Mouse (Mus musculus): ENCODE results near the gene Slc22a20. TPM values are rescaled to one million over a fixed set of nuclear protein-coding genes. Genes with fewer than 3 reads are reported as not detected.

The Slc22a20 gene
- polyA plus RNA-seq (2014; fragmentation: Nextera tagmentation; extraction: Ambion mirVana), result not detected in 2 replicates

GRCm38 (mm10) chr19:5986043-5986442 lies at the start of gene Slc22a20:
Gene Slc22a20, minus strand, starts transcription at chr19:5986143.
- no peak for ATAC-seq (ENCODE audit: low read depth)
- peaks cover 6% of the 10 kb centered on the region; the same call in 1 of the 2 replicates for H3K4me1 ChIP-seq (ENCODE audit: control insufficient read depth, insufficient read depth, low read length)
- H3K4me3 ChIP-seq (ENCODE audit: low read depth, low read length), result no peak within 1 kb of the TSS
- no peak within 1 kb of the TSS for H3K9ac ChIP-seq (replicated peaks; ENCODE audit: low read depth, low read length)
- H3K36me3 ChIP-seq (ENCODE audit: control insufficient read depth, insufficient read depth, low read length), result no peaks in the 10 kb centered on the region
- no peaks in the 10 kb centered on the region for H3K9me3 ChIP-seq (ENCODE audit: control insufficient read depth, low read length)
- H3K27ac ChIP-seq (ENCODE audit: low read depth, low read length), result no peak within 1 kb of the TSS
- H3K27me3 ChIP-seq (ENCODE audit: control insufficient read depth, insufficient read depth, low read length), result no peaks in the 10 kb centered on the region
- no peak within 1 kb of the TSS for H3K4me2 ChIP-seq (ENCODE audit: low read depth, low read length)
- 49% methylated on average over 4 of the region's 4 CpGs for WGBS

DNA sequence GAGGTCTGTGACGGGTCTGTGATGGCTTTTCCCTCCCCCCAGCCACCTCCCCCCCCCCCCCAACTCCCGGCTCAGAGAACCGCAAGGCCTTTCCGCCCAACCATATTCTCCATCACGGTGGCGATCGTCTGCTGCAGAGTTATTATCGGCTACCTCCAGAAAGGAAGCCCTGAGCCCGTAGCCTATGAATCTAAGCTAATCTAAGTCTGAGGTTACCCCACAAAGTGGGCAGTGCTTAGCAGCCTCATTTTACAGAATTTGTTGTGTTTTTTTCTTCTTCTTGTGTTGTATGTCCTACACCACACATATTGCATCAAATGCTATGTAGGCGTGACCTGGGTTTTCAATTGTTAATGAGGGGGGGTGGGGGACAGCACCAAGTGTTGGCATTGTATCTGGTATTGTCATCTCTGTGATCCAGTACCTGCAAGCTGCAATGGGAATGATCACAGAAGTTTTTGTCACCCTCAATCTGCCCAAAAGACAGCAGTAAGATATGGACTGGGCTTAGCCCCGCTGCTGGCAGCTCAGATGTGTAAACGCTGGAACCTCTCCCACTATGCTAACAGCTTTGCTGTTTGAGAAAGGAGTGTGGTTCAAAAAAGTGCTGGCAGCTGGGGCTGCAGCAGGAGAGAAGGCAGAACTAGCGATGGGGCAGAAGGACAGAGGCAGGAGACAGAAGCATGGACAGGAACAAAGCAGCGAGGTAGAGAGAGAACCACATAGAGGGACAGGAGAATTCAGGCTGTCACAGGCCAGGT lies 44.8 kb upstream of the Slc22a20 start:
- no peak for ATAC-seq (ENCODE audit: low read depth)
- no peaks in the 10 kb centered on the region for H3K36me3 ChIP-seq (ENCODE audit: control insufficient read depth, insufficient read depth, low read length)
- no peak overlapping the region for H3K4me3 ChIP-seq (ENCODE audit: low read depth, low read length)
- 74% methylated on average over 14 of the region's 14 CpGs for WGBS
- H3K4me2 ChIP-seq (ENCODE audit: low read depth, low read length), result no peak overlapping the region
- H3K27ac ChIP-seq (ENCODE audit: low read depth, low read length), result no peak overlapping the region
- H3K9me3 ChIP-seq (ENCODE audit: control insufficient read depth, low read length), result no peaks in the 10 kb centered on the region
- no peaks in the 10 kb centered on the region for H3K4me1 ChIP-seq (ENCODE audit: control insufficient read depth, insufficient read depth, low read length)
- H3K9ac ChIP-seq (replicated peaks; ENCODE audit: low read depth, low read length), result no peak overlapping the region
- H3K27me3 ChIP-seq (ENCODE audit: control insufficient read depth, insufficient read depth, low read length), result no peaks in the 10 kb centered on the region

DNA sequence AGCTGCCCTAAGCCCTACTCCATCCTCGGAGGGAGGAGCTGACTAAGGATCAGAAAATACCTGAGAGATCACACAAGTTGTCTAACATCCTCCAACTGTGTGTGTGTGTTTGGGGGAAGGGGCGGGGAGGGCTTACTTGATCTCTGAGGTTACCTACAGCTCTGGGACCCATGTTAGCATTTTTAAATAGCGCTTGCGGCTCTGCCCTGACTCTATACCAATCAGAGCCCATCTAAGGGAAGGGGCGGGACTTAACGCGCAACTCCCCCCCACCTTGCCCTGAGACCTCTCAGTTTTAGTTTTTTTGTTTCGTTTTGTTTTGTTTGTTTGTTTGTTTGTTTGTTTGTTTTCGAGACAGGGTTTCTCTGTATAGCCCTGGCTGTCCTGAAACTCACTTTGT lies 43.5 kb upstream of the Slc22a20 start:
- H3K4me1 ChIP-seq (ENCODE audit: control insufficient read depth, insufficient read depth, low read length), result no peaks in the 10 kb centered on the region
- no peaks in the 10 kb centered on the region for H3K36me3 ChIP-seq (ENCODE audit: control insufficient read depth, insufficient read depth, low read length)
- no peaks in the 10 kb centered on the region for H3K9me3 ChIP-seq (ENCODE audit: control insufficient read depth, low read length)
- no peaks in the 10 kb centered on the region for H3K27me3 ChIP-seq (ENCODE audit: control insufficient read depth, insufficient read depth, low read length)
- no peak overlapping the region for H3K9ac ChIP-seq (replicated peaks; ENCODE audit: low read depth, low read length)
- 76% methylated on average over 9 of the region's 9 CpGs for WGBS
- H3K27ac ChIP-seq (ENCODE audit: low read depth, low read length), result no peak overlapping the region
- H3K4me3 ChIP-seq (ENCODE audit: low read depth, low read length), result no peak overlapping the region
- no peak overlapping the region for H3K4me2 ChIP-seq (ENCODE audit: low read depth, low read length)
- ATAC-seq (ENCODE audit: low read depth), result no peak

DNA sequence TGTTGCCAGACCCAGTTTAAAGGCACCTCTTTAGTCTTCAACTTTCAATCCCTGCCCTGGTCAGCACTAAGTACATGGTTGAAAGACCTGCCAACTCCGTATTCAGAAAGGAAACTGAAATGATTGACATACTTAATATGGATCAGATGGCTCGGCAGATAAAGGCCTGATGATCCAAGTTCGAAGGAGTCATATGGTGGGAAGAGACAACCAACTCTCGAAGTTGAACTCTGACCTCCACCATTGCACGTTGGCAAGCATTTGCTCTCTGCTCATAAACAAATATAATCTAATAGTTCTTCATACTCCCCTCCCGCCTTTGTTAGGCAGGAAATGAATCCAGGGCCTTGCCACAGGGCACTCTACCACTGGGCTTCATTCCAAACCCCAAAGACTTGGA lies 43.0 kb upstream of the Slc22a20 start:
- no peaks in the 10 kb centered on the region for H3K4me1 ChIP-seq (ENCODE audit: control insufficient read depth, insufficient read depth, low read length)
- WGBS, result 89% methylated on average over 6 of the region's 6 CpGs
- ATAC-seq (ENCODE audit: low read depth), result no peak
- no peak overlapping the region for H3K27ac ChIP-seq (ENCODE audit: low read depth, low read length)
- H3K4me2 ChIP-seq (ENCODE audit: low read depth, low read length), result no peak overlapping the region
- no peak overlapping the region for H3K4me3 ChIP-seq (ENCODE audit: low read depth, low read length)
- no peaks in the 10 kb centered on the region for H3K9me3 ChIP-seq (ENCODE audit: control insufficient read depth, low read length)
- no peaks in the 10 kb centered on the region for H3K27me3 ChIP-seq (ENCODE audit: control insufficient read depth, insufficient read depth, low read length)
- no peaks in the 10 kb centered on the region for H3K36me3 ChIP-seq (ENCODE audit: control insufficient read depth, insufficient read depth, low read length)
- no peak overlapping the region for H3K9ac ChIP-seq (replicated peaks; ENCODE audit: low read depth, low read length)

GRCm38 (mm10) chr19:6023930-6024329 lies 38.0 kb upstream of the Slc22a20 start:
- WGBS, result 89% methylated on average over 7 of the region's 7 CpGs
- no peak overlapping the region for H3K27ac ChIP-seq (ENCODE audit: low read depth, low read length)
- no peak for ATAC-seq (ENCODE audit: low read depth)

DNA sequence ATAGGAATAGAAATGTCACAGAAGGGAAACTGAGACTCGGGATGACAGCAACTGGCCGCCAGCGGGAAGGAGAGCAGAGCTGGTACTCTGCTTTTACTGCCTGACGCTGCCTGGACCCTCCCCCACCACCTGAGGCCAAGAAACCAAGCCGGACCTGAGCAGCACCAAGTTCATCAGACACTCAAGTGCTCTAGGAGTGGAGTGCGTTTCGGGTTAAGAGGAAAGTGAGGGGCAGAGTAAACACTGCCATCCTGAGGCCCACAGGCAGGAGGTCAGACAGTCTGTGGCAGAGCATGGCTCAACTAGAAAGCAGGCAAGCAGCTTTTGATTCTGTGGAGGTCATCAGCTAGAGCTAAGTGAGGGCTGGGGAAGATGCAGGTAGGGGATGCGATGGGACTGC lies 37.1 kb upstream of the Slc22a20 start:
- ATAC-seq (ENCODE audit: low read depth), result no peak
- Histone ChIP-seq H3K27me3 (ENCODE audit: control insufficient read depth, insufficient read depth, low read length) (no peaks in the 10 kb centered on the region), H3K27ac (ENCODE audit: low read depth, low read length) (no peak overlapping the region), H3K4me1 (ENCODE audit: control insufficient read depth, insufficient read depth, low read length) (no peaks in the 10 kb centered on the region), H3K9me3 (ENCODE audit: control insufficient read depth, low read length) (no peaks in the 10 kb centered on the region), H3K4me2 (ENCODE audit: low read depth, low read length) (no peak overlapping the region), H3K4me3 (ENCODE audit: low read depth, low read length) (no peak overlapping the region), H3K36me3 (ENCODE audit: control insufficient read depth, insufficient read depth, low read length) (no peaks in the 10 kb centered on the region), H3K9ac (replicated peaks; ENCODE audit: low read depth, low read length) (no peak overlapping the region)
- 71% methylated on average over 8 of the region's 8 CpGs for WGBS

More at GRCm38 (mm10) chr19:6023930-6024329, 38.0 kb upstream of the Slc22a20 start:
- no peak overlapping the region for H3K4me3 ChIP-seq (ENCODE audit: low read depth, low read length)
- no peaks in the 10 kb centered on the region for H3K9me3 ChIP-seq (ENCODE audit: control insufficient read depth, low read length)
- H3K27me3 ChIP-seq (ENCODE audit: control insufficient read depth, insufficient read depth, low read length), result no peaks in the 10 kb centered on the region
- no peaks in the 10 kb centered on the region for H3K4me1 ChIP-seq (ENCODE audit: control insufficient read depth, insufficient read depth, low read length)
- H3K4me2 ChIP-seq (ENCODE audit: low read depth, low read length), result no peak overlapping the region
- H3K36me3 ChIP-seq (ENCODE audit: control insufficient read depth, insufficient read depth, low read length), result no peaks in the 10 kb centered on the region
- H3K9ac ChIP-seq (replicated peaks; ENCODE audit: low read depth, low read length), result no peak overlapping the region

GRCm38 (mm10) chr19:6020276-6020675 lies 34.3 kb upstream of the Slc22a20 start:
- no peak for ATAC-seq (ENCODE audit: low read depth)
- 59% methylated on average over 3 of the region's 3 CpGs for WGBS
- peaks cover 5% of the 10 kb centered on the region; the same call in 1 of the 2 replicates for H3K4me1 ChIP-seq (ENCODE audit: control insufficient read depth, insufficient read depth, low read length)
- H3K27ac ChIP-seq (ENCODE audit: low read depth, low read length), result no peak overlapping the region
- H3K27me3 ChIP-seq (ENCODE audit: control insufficient read depth, insufficient read depth, low read length), result peaks cover 2% of the 10 kb centered on the region; the same call in 1 of the 2 replicates
- no peak overlapping the region for H3K4me2 ChIP-seq (ENCODE audit: low read depth, low read length)
- H3K9ac ChIP-seq (replicated peaks; ENCODE audit: low read depth, low read length), result no peak overlapping the region
- no peak overlapping the region for H3K4me3 ChIP-seq (ENCODE audit: low read depth, low read length)
- H3K9me3 ChIP-seq (ENCODE audit: control insufficient read depth, low read length), result no peaks in the 10 kb centered on the region
- H3K36me3 ChIP-seq (ENCODE audit: control insufficient read depth, insufficient read depth, low read length), result no peaks in the 10 kb centered on the region

- no peak overlapping the region for H3K27ac ChIP-seq (ENCODE audit: low read depth, low read length)
- peaks cover 8% of the 10 kb centered on the region; the same call in 1 of the 2 replicates for H3K4me1 ChIP-seq (ENCODE audit: control insufficient read depth, insufficient read depth, low read length)
- H3K9me3 ChIP-seq (ENCODE audit: control insufficient read depth, low read length), result no peaks in the 10 kb centered on the region
- no peak overlapping the region for H3K9ac ChIP-seq (replicated peaks; ENCODE audit: low read depth, low read length)
- no peaks in the 10 kb centered on the region for H3K36me3 ChIP-seq (ENCODE audit: control insufficient read depth, insufficient read depth, low read length)
- no peak for ATAC-seq (ENCODE audit: low read depth)
- no peak overlapping the region for H3K4me3 ChIP-seq (ENCODE audit: low read depth, low read length)
- peaks cover 5% of the 10 kb centered on the region; the same call in 1 of the 2 replicates for H3K27me3 ChIP-seq (ENCODE audit: control insufficient read depth, insufficient read depth, low read length)
- no peak overlapping the region for H3K4me2 ChIP-seq (ENCODE audit: low read depth, low read length)
- 29% methylated on average over 15 of the region's 15 CpGs for WGBS
Observed at GRCm38 (mm10) chr19:6018142-6019089, 32.5 kb upstream of the Slc22a20 start.

GRCm38 (mm10) chr19:6016532-6016931 lies 30.6 kb upstream of the Slc22a20 start:
- ATAC-seq (ENCODE audit: low read depth), result no peak
- H3K9me3 ChIP-seq (ENCODE audit: control insufficient read depth, low read length), result no peaks in the 10 kb centered on the region
- peaks cover 8% of the 10 kb centered on the region; the same call in 1 of the 2 replicates for H3K4me1 ChIP-seq (ENCODE audit: control insufficient read depth, insufficient read depth, low read length)
- no peak overlapping the region for H3K4me3 ChIP-seq (ENCODE audit: low read depth, low read length)
- peaks cover 5% of the 10 kb centered on the region; the same call in 1 of the 2 replicates for H3K27me3 ChIP-seq (ENCODE audit: control insufficient read depth, insufficient read depth, low read length)
- no peak overlapping the region for H3K4me2 ChIP-seq (ENCODE audit: low read depth, low read length)
- H3K36me3 ChIP-seq (ENCODE audit: control insufficient read depth, insufficient read depth, low read length), result no peaks in the 10 kb centered on the region
- H3K9ac ChIP-seq (replicated peaks; ENCODE audit: low read depth, low read length), result no peak overlapping the region
- no peak overlapping the region for H3K27ac ChIP-seq (ENCODE audit: low read depth, low read length)
- 50% methylated on average over 7 of the region's 7 CpGs for WGBS

Data from neural tube, embryonic 14.5 days (tissue).